Mouse (Mus musculus): ENCODE results near the gene Eef1akmt2. TPM values are rescaled to one million over a fixed set of nuclear protein-coding genes. Genes with fewer than 3 reads are reported as not detected.

Eef1akmt2 gene
- total RNA-seq (2021): 10 to 100 TPM; 36.0 to 36.2 TPM
- long read RNA-seq, experiment 1, transcript Eef1akmt2-201 (6 exons, 1,107 nt): major isoform, 29 of 47 reads
- long read RNA-seq, experiment 1, partial matches to known transcripts: 3 of 47 reads
- long read RNA-seq, experiment 1, other reads (novel, unspliced or antisense): 10 of 47 reads
- long read RNA-seq, experiment 2, transcript Eef1akmt2-201 (6 exons, 1,107 nt): major isoform, 13 of 39 reads
- long read RNA-seq, experiment 2, partial matches to known transcripts: 3 of 39 reads
- long read RNA-seq, experiment 2, other reads (novel, unspliced or antisense): 22 of 39 reads

- peak; percentile 54 to 72 for DNase-seq (ENCODE audit: low spot score in 2 of 2)
Observed at GRCm38 (mm10) chr7:132852173-132852844, at the start of gene Eef1akmt2. Gene Eef1akmt2, minus strand, starts transcription at chr7:132852673.

GRCm38 (mm10) chr7:132900826-132901531 lies 48.5 kb upstream of the Eef1akmt2 start:
- DNase-seq (ENCODE audit: low spot score in 2 of 2): no peak

GRCm38 (mm10) chr7:132898234-132898633 lies 45.8 kb upstream of the Eef1akmt2 start:
- DNase-seq (ENCODE audit: low spot score in 2 of 2): no peak

GRCm38 (mm10) chr7:132897258-132897657 lies 44.8 kb upstream of the Eef1akmt2 start:
- DNase-seq (ENCODE audit: low spot score in 2 of 2): no peak

- no peak for DNase-seq (ENCODE audit: low spot score in 2 of 2)
Observed at GRCm38 (mm10) chr7:132896206-132896815, 43.8 kb upstream of the Eef1akmt2 start.

GRCm38 (mm10) chr7:132894841-132895555 lies 42.5 kb upstream of the Eef1akmt2 start:
- DNase-seq (ENCODE audit: low spot score in 2 of 2): peak in 1 of 2 experiments; percentile 30

- no peak for DNase-seq (ENCODE audit: low spot score in 2 of 2)
Observed at GRCm38 (mm10) chr7:132893336-132893735, 40.9 kb upstream of the Eef1akmt2 start.

- no peak for DNase-seq (ENCODE audit: low spot score in 2 of 2)
Observed at GRCm38 (mm10) chr7:132892806-132893205, 40.3 kb upstream of the Eef1akmt2 start.

GRCm38 (mm10) chr7:132892311-132892661 lies 39.8 kb upstream of the Eef1akmt2 start:
- no peak for DNase-seq (ENCODE audit: low spot score in 2 of 2)

- DNase-seq (ENCODE audit: low spot score in 2 of 2): no peak
Observed at GRCm38 (mm10) chr7:132891561-132892310, 39.3 kb upstream of the Eef1akmt2 start.

GRCm38 (mm10) chr7:132890201-132890600 lies 37.7 kb upstream of the Eef1akmt2 start:
- DNase-seq (ENCODE audit: low spot score in 2 of 2): no peak

GRCm38 (mm10) chr7:132889691-132890090 lies 37.2 kb upstream of the Eef1akmt2 start:
- DNase-seq (ENCODE audit: low spot score in 2 of 2): no peak

- no peak for DNase-seq (ENCODE audit: low spot score in 2 of 2)
Observed at GRCm38 (mm10) chr7:132888518-132889249, 36.2 kb upstream of the Eef1akmt2 start.

GRCm38 (mm10) chr7:132888052-132888451 lies 35.6 kb upstream of the Eef1akmt2 start:
- DNase-seq (ENCODE audit: low spot score in 2 of 2): no peak

- no peak for DNase-seq (ENCODE audit: low spot score in 2 of 2)
Observed at GRCm38 (mm10) chr7:132887019-132887804, 34.7 kb upstream of the Eef1akmt2 start.

GRCm38 (mm10) chr7:132884031-132884430 lies 31.6 kb upstream of the Eef1akmt2 start:
- no peak for DNase-seq (ENCODE audit: low spot score in 2 of 2)

- no peak for DNase-seq (ENCODE audit: low spot score in 2 of 2)
Observed at GRCm38 (mm10) chr7:132882343-132882742, 29.9 kb upstream of the Eef1akmt2 start.

GRCm38 (mm10) chr7:132880276-132880675 lies 27.8 kb upstream of the Eef1akmt2 start:
- no peak for DNase-seq (ENCODE audit: low spot score in 2 of 2)

Measured in adrenal gland, postnatal 4 days (tissue).